Mouse (Mus musculus): Measurements from ENCODE around the gene Prpf3.
"Not testable (repeated sequence)": the region's sequence is repeated elsewhere in the genome, so short reads cannot be mapped to it uniquely, and the experiment has no call there.

Prpf3 gene

GRCm38 (mm10) chr3:95879063-95879462, 23.4 kb upstream of the Prpf3 start:
- no peak for DNase-seq

DNA sequence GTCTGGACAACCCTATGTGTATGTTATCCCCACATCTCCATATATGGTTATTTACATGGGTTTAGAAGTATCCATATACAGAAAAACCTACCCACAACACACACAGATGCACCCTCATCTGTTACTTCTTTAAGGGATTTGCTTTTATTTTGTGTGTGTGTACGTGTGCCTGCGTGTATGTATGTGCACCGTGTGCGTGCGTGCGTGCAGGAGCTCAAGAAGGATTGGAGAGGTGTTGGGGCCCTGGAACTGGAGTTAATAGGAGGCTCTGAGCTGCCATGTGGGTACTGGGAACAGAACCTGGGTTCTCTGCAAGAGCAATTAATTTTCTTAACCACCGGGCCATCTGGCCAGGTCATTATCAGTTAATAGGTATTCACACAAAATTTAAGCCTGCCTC, 16.4 kb upstream of the Prpf3 start:
- DNase-seq = peak in 1 of 2 experiments; percentile 30

DNA sequence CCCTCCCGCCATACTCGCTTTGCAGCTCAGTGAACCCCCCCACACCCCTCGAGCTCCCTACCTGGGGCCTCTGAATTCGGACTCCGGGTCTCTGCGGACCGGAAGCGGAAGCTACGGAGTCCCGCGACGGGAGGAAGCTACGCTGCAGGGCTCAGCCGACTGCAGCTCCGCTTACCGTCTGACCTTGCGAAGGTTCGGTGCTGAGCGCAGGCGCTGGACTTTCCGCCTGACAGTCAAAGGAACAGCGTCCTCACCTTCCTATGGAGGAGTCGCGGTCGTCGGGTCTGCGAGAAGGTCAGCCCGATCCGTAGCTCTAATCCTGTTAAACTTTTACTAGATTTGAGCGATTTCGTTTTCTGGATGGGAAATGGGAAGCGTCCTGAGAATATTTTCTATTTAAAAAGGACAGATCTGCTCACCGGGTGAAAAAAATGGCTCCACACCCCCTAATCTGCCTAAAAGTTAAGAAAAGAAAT, 15.7 kb upstream of the Prpf3 start, which contains the start of gene Mrps21:
TSS of gene Mrps21 (minus strand) at position 128 of the 476 bp plus-strand sequence.
- peak; percentile 89 to 92 for DNase-seq

GRCm38 (mm10) chr3:95870976-95871375, 15.3 kb upstream of the Prpf3 start:
- DNase-seq = no peak

- no peak for DNase-seq
Observed at GRCm38 (mm10) chr3:95867408-95867807, 11.7 kb upstream of the Prpf3 start.

DNA sequence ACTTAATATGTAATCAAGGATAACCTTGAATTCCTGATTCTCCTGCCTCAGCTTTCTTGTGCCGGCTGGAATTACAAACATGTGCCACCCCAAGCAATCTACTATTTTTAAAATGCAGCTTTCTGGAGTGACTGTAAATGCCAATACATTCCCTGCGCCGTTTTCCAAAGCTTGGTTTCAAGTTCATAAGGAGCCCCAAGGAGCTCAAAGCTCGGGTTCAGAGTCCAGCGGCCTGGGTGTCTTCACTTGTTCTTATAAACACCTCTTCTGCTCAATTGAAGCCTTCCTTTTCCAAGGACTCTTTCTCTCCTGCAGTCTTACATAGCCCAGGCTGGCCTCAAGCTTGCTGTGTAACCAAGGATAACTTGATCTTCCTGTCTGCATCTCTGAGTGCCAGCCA, 10.4 kb upstream of the Prpf3 start:
- no peak for DNase-seq

DNA sequence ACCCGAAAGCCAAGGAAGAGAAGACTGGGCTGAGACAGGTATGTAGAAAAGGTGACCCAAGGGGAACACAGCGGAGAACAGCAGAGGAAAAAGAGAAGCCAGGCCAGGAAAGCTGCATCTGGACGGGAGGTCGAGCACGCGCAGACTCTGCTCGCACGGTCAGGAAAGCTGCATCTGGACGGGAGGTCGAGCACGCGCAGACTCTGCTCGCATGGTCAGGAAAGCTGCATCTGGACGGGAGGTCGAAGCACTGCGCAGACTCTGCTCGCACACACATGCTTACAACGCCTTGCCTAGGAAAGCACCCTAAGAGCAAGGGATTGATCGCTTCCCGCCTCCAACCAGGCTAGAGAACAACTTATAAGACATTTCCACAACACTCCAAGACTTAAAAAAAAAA, 9.9 kb upstream of the Prpf3 start:
- no peak for DNase-seq

DNA sequence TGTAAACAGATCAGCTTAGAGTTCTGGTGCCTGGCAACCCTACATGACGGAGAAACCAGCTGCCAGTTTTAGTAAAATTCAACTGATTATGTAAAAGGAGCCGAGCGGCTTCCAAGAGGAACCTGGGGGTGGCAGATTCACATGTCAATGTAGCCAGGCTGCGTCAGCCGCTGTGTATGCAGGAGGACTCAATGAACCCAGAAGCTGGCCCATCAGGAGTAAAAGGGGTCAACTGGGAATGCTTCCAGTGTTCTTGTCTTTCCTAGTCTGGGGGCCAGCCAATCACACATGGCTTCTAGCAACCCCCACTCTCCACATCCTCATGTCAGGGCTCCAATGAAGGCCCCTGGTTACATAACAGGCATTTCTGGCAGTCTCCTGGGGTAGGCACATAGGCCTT, 9.4 kb upstream of the Prpf3 start:
- peak in 1 of 2 experiments; percentile 16 for DNase-seq

DNA sequence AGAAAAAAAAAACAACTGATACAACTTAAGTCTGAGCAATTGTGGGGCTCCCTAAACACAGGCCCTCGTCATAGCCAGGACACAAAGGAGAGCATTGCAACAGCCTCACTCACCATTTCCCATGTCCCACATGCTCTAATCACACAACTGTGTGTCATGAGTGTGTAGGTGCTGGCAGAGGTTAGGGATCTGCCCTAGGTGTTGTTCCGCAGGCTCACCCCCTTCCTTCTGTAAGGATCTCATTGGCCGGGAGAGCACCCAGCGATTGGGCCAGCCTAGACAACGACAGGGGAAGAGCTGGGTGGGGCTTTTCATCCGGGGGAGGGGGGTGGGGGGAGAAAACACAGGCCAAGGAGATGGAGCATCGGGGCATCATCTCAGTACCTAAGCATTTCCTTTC, 7.9 kb upstream of the Prpf3 start:
- no peak for DNase-seq

DNA sequence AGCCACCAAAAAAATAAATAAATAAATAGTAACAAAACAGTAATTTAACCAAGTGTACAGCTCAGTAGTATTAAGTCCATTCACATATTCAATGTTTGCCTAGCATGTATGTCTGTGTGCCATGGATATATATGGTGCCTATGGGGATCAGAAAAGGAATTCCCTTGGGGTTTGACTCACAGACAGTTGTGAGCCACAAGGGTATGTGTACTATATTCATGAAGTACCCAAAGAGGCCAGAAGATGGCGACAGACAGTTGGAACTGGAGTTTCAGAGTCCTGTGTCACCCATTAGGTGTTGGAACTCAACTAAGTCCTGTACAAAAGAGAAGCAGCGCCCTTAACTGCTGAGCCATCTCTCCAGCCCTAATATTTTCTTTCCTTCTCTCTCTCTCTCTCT, 6.1 kb upstream of the Prpf3 start:
- peak; percentile 29 to 68 for DNase-seq

GRCm38 (mm10) chr3:95861216-95861615, 5.5 kb upstream of the Prpf3 start:
- peak in 1 of 2 experiments; percentile 31 for DNase-seq

GRCm38 (mm10) chr3:95860323-95860722, 4.6 kb upstream of the Prpf3 start:
- DNase-seq = no peak

DNA sequence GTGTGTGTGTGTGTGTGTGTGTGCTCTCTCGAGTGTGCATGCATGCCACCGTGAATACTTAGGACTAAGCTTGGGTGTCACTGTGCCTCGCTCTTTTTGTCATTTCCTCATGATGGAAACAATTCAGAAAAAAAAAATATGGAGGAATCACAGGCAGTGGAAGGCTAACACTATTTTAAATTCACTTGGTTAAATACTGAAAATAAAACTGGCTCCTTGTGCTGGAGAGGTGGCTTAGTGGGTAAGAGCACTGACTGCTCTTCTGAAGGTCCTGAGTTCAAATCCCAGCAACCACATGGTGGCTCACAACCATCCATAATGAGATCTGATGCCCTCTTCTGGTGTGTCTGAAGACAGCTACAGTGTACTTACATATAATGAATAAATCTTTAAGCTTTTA, 2.6 kb upstream of the Prpf3 start:
- not testable (repeated sequence) for DNase-seq

GRCm38 (mm10) chr3:95857050-95857449, 1.4 kb upstream of the Prpf3 start:
- not testable (repeated sequence) for DNase-seq

- DNase-seq = no peak
Observed at GRCm38 (mm10) chr3:95856115-95856514, 430 bp upstream of the Prpf3 start.

GRCm38 (mm10) chr3:95851317-95851716, 4.4 kb downstream of the Prpf3 start:
- DNase-seq = no peak

DNA sequence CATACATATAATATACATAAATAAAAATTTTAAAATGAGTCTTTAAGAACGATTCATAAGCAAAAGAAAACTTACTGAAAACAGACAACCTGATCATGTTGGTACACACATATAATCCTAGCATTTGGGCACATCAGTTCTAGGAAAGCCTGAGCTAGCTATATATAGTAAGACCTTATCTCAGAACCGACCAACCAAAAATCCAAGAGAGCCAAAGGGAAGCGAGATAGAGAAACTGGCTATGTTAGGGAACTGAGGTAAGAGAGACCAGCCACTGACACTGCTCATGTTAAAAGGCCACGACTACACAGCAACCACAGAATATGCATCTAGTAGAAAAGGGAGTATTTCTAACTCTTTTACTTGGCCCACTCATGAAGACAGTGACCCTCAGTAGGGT, 5.1 kb downstream of the Prpf3 start:
- DNase-seq = no peak

- DNase-seq = no peak
Observed at GRCm38 (mm10) chr3:95842503-95843214, 13.0 kb downstream of the Prpf3 start.

GRCm38 (mm10) chr3:95839250-95839649, 16.4 kb downstream of the Prpf3 start:
- no peak for DNase-seq

DNA sequence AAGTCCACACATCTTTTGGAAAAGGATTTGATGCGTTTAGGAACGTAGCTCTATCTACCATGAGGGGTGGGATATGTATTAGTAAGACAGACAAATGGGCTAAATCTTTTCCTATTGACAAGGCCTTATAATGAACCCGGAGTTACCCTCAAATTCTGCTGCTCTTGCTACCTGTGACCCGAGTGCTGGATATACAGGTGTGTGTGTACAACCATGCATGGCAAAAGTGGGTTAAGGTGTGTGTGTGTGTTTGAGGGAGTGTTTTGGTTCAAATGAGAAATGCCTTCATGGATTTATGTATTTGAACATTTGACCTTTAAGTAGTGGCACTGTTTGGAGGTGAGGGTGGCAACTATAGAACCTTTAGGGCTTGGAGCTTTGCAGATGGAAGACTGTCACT, 26.6 kb downstream of the Prpf3 start:
- no peak for DNase-seq

GRCm38 (mm10) chr3:95826275-95826674, 29.4 kb downstream of the Prpf3 start:
- no peak for DNase-seq

- DNase-seq = no peak
Observed at GRCm38 (mm10) chr3:95820046-95821010, 35.4 kb downstream of the Prpf3 start.

DNA sequence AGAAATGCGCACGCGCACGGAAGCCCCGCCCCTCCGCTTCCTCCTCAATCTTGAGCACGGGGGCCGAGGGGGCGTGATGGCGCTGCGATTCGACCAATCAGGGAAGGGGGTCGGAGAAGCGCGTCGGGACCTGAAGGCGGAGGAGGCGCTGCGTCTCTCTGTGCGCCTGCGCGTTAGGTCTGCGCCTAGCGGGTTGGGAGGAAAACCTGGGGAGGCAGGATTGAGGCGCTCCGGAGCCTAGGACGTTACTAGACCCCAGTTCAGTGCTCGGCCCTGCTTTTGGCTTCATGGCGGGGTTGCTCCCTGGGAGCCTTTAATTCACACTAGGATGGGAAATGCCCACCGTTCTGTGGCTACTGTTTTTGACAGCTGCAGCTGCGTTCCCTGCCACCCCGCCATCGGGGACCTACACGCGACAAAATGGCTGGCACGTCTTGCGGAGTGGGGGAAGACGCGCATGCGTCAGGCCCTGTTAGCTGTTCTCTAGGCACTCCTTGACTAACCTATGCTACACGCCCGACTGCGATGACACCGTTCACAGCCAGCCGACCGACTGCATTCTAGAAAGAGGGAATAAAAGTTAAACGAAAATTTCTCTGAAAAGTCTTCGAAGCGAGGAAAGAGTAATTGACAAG, 36.2 kb downstream of the Prpf3 start:
- peak; percentile 100 for DNase-seq
